Mouse (Mus musculus): ENCODE measurements around the gene Pyy. TPM values are rescaled to one million over a fixed set of nuclear protein-coding genes. Genes with fewer than 3 reads are reported as not detected.
A peak's percentile ranks its signal among the peaks of the same experiment; 100 is the strongest.

Gene Pyy
- total RNA-seq, 1 experiment: 0.49 TPM

- H3K9ac ChIP-seq (ENCODE audit: insufficient read depth, low read depth, low read length, poor library complexity, severe bottlenecking): peak overlapping the region; percentile 58
- in situ Hi-C loops (cut with MboI; ENCODE audit: low sequenced_read_pairs in 2 of 2, unreplicated experiment in 2 of 2): no loop called here
- H3K27ac ChIP-seq (ENCODE audit: insufficient read depth, low read depth, low read length, poor library complexity, severe bottlenecking): no peak overlapping the region
- peak overlapping the region; percentile 80 to 92 for H3K4me3 ChIP-seq (ENCODE audit: insufficient read depth in 1 of 2, low read depth in 1 of 2, low read length in 2 of 2, poor library complexity in 1 of 2, severe bottlenecking in 1 of 2)
- no peaks in the 10 kb centered on the region for H3K36me3 ChIP-seq (ENCODE audit: control insufficient read depth, insufficient read depth, low read length, poor library complexity, severe bottlenecking)
- H3K9me3 ChIP-seq (ENCODE audit: control insufficient read depth, insufficient read depth, low read depth, low read length): no peaks in the 10 kb centered on the region
- DNase-seq (ENCODE audit: low read depth, low spot score): peak; percentile 73
- no peaks in the 10 kb centered on the region; a peak in 1 of 4 replicates for H3K4me1 ChIP-seq (ENCODE audit: control insufficient read depth in 2 of 2, insufficient read depth in 2 of 2, low read length in 2 of 2, poor library complexity in 1 of 2)
- no peak for TF ChIP-seq ZC3H11A (IDR thresholded peaks at IDR 0.05; ENCODE audit: borderline replicate concordance, low read depth, low read length)
- no peak for TF ChIP-seq MAFK (IDR thresholded peaks at IDR 0.05; ENCODE audit: insufficient read depth, low read depth, low read length)
Measured at GRCm38 (mm10) chr11:102087081-102087751, 20.4 kb downstream of the Pyy start.

DNA sequence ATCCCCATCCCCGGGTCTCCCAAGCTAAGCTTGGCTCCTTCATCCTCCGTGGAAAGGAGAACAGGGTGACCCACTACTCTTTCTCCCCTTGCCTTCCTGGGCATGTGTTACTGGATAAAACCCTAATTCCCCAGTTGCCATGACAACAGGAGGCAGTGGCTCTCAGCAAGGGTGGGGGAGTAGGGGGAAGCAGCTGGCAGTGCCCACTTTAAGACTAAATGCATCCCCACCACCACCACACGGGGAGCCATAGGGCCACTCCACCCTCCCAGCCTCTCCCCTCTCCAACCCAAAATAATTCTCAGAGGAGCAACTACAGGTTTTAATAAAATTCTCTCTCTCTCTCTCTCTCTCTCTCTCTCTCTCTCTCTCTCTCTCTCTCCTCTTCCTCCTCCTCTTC is 21.3 kb downstream of the Pyy start:
- Histone ChIP-seq H3K9ac (ENCODE audit: insufficient read depth, low read depth, low read length, poor library complexity, severe bottlenecking) (no peak overlapping the region), H3K27ac (ENCODE audit: insufficient read depth, low read depth, low read length, poor library complexity, severe bottlenecking) (no peak overlapping the region), H3K4me3 (ENCODE audit: insufficient read depth in 1 of 2, low read depth in 1 of 2, low read length in 2 of 2, poor library complexity in 1 of 2, severe bottlenecking in 1 of 2) (no peak overlapping the region), H3K36me3 (ENCODE audit: control insufficient read depth, insufficient read depth, low read length, poor library complexity, severe bottlenecking) (no peaks in the 10 kb centered on the region), H3K9me3 (ENCODE audit: control insufficient read depth, insufficient read depth, low read depth, low read length) (no peaks in the 10 kb centered on the region), H3K4me1 (ENCODE audit: control insufficient read depth in 2 of 2, insufficient read depth in 2 of 2, low read length in 2 of 2, poor library complexity in 1 of 2) (peaks cover 0 to 2% of the 10 kb centered on the region in 2 experiments; a peak in 2 of 4 replicates)
- no peak for DNase-seq (ENCODE audit: low read depth, low spot score)
- TF ChIP-seq MAFK (IDR thresholded peaks at IDR 0.05; ENCODE audit: insufficient read depth, low read depth, low read length): no peak
- in situ Hi-C loops (cut with MboI; ENCODE audit: low sequenced_read_pairs in 2 of 2, unreplicated experiment in 2 of 2): no loop called here

GRCm38 (mm10) chr11:102084159-102084558 is 23.5 kb downstream of the Pyy start:
- Histone ChIP-seq H3K4me3 (ENCODE audit: insufficient read depth in 1 of 2, low read depth in 1 of 2, low read length in 2 of 2, poor library complexity in 1 of 2, severe bottlenecking in 1 of 2) (no peak overlapping the region), H3K9me3 (ENCODE audit: control insufficient read depth, insufficient read depth, low read depth, low read length) (no peaks in the 10 kb centered on the region), H3K4me1 (ENCODE audit: control insufficient read depth in 2 of 2, insufficient read depth in 2 of 2, low read length in 2 of 2, poor library complexity in 1 of 2) (peaks cover 0 to 2% of the 10 kb centered on the region in 2 experiments; a peak in 2 of 4 replicates), H3K36me3 (ENCODE audit: control insufficient read depth, insufficient read depth, low read length, poor library complexity, severe bottlenecking) (no peaks in the 10 kb centered on the region), H3K27ac (ENCODE audit: insufficient read depth, low read depth, low read length, poor library complexity, severe bottlenecking) (no peak overlapping the region), H3K9ac (ENCODE audit: insufficient read depth, low read depth, low read length, poor library complexity, severe bottlenecking) (no peak overlapping the region)
- in situ Hi-C loops (cut with MboI; ENCODE audit: low sequenced_read_pairs in 2 of 2, unreplicated experiment in 2 of 2): no loop called here
- TF ChIP-seq MAFK (IDR thresholded peaks at IDR 0.05; ENCODE audit: insufficient read depth, low read depth, low read length) (no peak), HCFC1 (IDR thresholded peaks at IDR 0.05; ENCODE audit: borderline replicate concordance, insufficient read depth, low read length) (no peak), CHD2 (IDR thresholded peaks at IDR 0.05; ENCODE audit: low read depth, low read length) (no peak), ZC3H11A (IDR thresholded peaks at IDR 0.05; ENCODE audit: borderline replicate concordance, low read depth, low read length) (no peak), ZNF384 (IDR thresholded peaks at IDR 0.05; ENCODE audit: low read depth, low read length) (no peak)
- DNase-seq (ENCODE audit: low read depth, low spot score): no peak

DNA sequence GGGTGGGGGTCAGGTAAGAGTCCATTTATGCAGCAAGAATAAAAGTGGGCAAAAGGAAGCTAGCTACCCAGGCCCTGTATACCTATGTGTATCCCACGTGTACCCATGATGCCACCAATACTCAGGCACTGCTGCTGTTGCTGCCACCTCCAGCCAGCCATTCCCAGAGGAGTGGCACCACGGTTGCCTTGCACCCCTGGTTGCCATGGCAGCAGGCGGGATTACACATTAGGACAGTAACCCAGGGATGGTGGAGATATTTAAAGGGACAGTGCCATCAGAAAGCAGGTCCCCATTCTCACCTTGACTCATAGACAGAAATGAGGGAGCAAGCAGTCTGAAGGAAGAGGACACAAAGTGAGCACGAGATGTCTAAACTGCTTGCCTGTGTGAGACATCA is 24.4 kb downstream of the Pyy start:
- in situ Hi-C loops (cut with MboI; ENCODE audit: low sequenced_read_pairs in 2 of 2, unreplicated experiment in 2 of 2): no loop called here
- Histone ChIP-seq H3K4me3 (ENCODE audit: insufficient read depth in 1 of 2, low read depth in 1 of 2, low read length in 2 of 2, poor library complexity in 1 of 2, severe bottlenecking in 1 of 2) (no peak overlapping the region), H3K9me3 (ENCODE audit: control insufficient read depth, insufficient read depth, low read depth, low read length) (no peaks in the 10 kb centered on the region), H3K9ac (ENCODE audit: insufficient read depth, low read depth, low read length, poor library complexity, severe bottlenecking) (no peak overlapping the region), H3K36me3 (ENCODE audit: control insufficient read depth, insufficient read depth, low read length, poor library complexity, severe bottlenecking) (no peaks in the 10 kb centered on the region), H3K27ac (ENCODE audit: insufficient read depth, low read depth, low read length, poor library complexity, severe bottlenecking) (no peak overlapping the region), H3K4me1 (ENCODE audit: control insufficient read depth in 2 of 2, insufficient read depth in 2 of 2, low read length in 2 of 2, poor library complexity in 1 of 2) (peaks cover 0 to 2% of the 10 kb centered on the region in 2 experiments; a peak in 2 of 4 replicates)
- TF ChIP-seq HCFC1 (IDR thresholded peaks at IDR 0.05; ENCODE audit: borderline replicate concordance, insufficient read depth, low read length): no peak
- TF ChIP-seq CHD2 (IDR thresholded peaks at IDR 0.05; ENCODE audit: low read depth, low read length): no peak
- TF ChIP-seq ZNF384 (IDR thresholded peaks at IDR 0.05; ENCODE audit: low read depth, low read length): no peak
- TF ChIP-seq ZC3H11A (IDR thresholded peaks at IDR 0.05; ENCODE audit: borderline replicate concordance, low read depth, low read length): no peak
- no peak for TF ChIP-seq MAFK (IDR thresholded peaks at IDR 0.05; ENCODE audit: insufficient read depth, low read depth, low read length)
- no peak for DNase-seq (ENCODE audit: low read depth, low spot score)

- TF ChIP-seq MAFK (IDR thresholded peaks at IDR 0.05; ENCODE audit: insufficient read depth, low read depth, low read length) (no peak), CHD2 (IDR thresholded peaks at IDR 0.05; ENCODE audit: low read depth, low read length) (peak; percentile 72)
- no peaks in the 10 kb centered on the region for H3K36me3 ChIP-seq (ENCODE audit: control insufficient read depth, insufficient read depth, low read length, poor library complexity, severe bottlenecking)
- H3K4me1 ChIP-seq (ENCODE audit: control insufficient read depth in 2 of 2, insufficient read depth in 2 of 2, low read length in 2 of 2, poor library complexity in 1 of 2): peaks cover 0 to 2% of the 10 kb centered on the region in 2 experiments; a peak in 1 of 4 replicates
- no peaks in the 10 kb centered on the region for H3K9me3 ChIP-seq (ENCODE audit: control insufficient read depth, insufficient read depth, low read depth, low read length)
- peak; percentile 79 for DNase-seq (ENCODE audit: low read depth, low spot score)
- H3K9ac ChIP-seq (ENCODE audit: insufficient read depth, low read depth, low read length, poor library complexity, severe bottlenecking): no peak overlapping the region
- H3K4me3 ChIP-seq (ENCODE audit: insufficient read depth in 1 of 2, low read depth in 1 of 2, low read length in 2 of 2, poor library complexity in 1 of 2, severe bottlenecking in 1 of 2): peak overlapping the region; percentile 6 to 77; a peak in 3 of 4 replicates
- in situ Hi-C loops (cut with MboI; ENCODE audit: low sequenced_read_pairs in 2 of 2, unreplicated experiment in 2 of 2): no loop called here
- H3K27ac ChIP-seq (ENCODE audit: insufficient read depth, low read depth, low read length, poor library complexity, severe bottlenecking): no peak overlapping the region
Measured at GRCm38 (mm10) chr11:102082322-102082721, 25.3 kb downstream of the Pyy start.

All from ES-E14 (cell line).